Mouse (Mus musculus): ENCODE measurements at regions not wholly inside any gene's neighbourhood (a gene's known extent, or its start where the extent isn't known, plus 50 kb on each side); places are given as distances from the start of the nearest gene placed in this dataset.
A peak's percentile ranks its signal among the peaks of the same experiment; 100 is the strongest.
"Not testable (repeated sequence)": the region's sequence is repeated elsewhere in the genome, so short reads cannot be mapped to it uniquely, and the experiment has no call there.

DNA sequence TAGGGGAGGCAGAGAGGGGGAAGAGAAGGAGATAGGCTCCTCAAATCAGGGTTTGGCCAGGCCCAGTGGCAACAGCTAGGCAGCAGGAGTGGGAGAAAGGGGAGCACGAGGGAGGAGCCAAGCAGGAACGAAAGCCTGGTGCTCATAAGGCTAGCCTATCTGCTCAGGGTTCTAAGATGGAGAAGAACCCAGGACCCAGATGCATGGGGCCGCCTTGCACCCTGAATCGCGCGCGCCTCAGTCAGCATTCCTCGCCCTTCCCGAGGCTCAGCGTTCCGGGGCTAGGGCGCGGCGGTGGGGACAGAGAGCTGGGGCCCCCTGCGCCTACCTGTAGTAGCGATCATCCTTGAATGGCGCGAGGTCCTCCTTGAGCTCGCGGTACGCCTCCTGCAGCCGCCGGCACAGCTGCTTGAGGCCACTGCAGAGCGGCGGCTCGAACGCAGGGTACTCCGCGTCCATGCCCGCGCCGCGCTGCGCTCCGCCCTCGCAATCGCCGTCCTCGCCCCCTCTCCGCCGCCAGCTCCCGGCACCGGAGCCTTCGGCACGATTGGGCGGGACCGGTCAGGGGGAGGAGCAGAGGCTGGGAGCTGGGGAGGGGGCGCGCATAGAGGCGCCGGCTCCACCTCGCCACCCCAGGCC lies 60.1 kb downstream of the Dynlt1b start:
- not testable (repeated sequence) for DNase-seq (ENCODE audit: low spot score)

DNA sequence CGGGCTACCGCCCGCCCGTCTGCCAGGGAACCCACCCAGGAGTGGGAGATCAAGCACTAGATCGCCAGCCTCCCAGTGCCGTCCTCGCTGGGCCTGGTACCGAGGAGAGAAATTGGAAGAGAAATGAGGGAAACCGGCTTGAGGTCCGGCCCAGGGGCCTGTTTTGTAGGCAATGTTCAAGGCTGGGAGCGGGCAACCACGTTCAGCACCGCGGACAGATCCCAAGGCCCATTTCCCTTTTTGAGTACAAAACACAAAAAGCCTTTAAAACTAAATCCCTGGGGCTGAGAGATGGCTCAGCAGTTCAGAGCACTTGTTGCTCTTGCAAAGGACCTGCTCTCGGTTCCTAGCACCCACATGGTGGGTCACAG lies 60.6 kb downstream of the Dynlt1b start:
- DNase-seq (ENCODE audit: low spot score) = not testable (repeated sequence)

DNA sequence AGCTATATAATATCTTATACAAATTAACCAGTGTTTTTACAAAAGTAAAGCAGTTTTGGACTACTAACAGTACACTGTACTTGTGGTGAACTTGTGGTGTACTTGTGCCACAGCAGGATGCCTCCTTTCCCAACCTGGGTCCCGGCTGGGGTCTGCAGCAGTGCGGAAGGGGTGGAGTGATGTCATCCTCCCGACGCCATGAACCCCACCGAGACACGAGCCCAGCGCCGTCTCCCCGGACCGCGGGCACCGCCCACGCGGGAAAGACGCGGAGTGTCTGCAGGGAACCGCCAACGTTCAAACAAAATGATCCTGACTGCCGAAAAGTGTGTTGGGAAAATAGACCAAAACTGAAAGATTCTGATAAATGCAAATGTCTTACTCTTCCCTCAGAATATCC lies 62.6 kb downstream of the Dynlt1b start:
- DNase-seq (ENCODE audit: low spot score) = not testable (repeated sequence)

DNA sequence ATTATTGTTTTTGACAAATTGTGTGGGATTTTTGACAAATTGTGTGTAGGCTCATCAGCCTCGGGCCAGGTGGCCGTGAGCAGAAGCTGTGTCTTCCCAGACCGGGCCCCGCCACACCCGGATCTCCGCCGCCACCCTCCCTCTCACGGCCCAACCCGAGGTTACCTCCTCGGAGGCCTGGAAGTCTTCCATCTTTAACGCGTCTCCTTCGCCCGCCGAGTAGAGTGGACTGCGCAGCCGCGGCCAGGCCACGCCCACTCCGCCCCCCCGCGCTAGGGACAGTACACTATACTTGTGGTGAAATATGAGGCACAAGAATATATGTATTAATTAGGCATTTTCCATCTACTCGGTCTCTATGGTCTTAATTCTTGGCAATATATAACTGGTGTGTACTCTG lies 63.0 kb downstream of the Dynlt1b start:
- DNase-seq (ENCODE audit: low spot score) = peak; percentile 63

DNA sequence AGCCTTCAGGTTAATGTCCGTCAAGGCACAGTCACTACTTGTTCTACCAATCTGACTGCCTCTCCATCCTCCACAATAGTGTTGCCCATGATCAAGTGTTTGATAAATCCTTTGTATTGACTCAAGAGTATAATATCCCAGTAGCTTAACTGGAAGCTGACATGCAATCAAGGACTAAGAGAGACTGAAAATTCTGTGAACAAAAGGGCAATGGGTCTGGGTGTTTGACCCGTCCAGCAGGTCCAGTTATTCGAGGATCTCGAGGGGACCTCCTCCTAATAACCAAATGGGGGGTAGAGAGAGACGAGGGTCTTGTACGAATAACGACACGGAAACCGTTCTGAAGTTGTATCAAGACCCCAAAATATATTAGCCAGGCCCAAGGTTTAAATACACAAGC lies 66.6 kb downstream of the Dynlt1b start:
- not testable (repeated sequence) for DNase-seq (ENCODE audit: low spot score)

DNA sequence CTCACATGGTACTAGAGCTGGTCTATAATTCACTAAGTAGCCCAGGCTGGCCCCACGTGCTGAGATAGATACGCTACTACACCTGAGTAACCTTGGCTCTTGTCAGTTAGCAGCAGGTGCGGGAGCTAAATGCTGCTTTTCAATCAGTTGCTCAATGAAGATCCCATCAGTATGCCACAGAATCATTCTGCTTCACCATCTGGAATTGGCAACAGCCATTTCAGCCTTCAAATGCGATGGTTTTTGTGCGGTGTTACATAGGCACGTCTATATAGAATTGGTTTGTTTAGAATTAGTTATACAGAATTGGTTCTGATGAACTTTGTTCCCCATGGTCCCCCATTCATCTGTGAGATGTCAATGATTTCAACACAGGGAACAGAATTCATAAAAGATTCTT lies 72.8 kb downstream of the Dynlt1b start:
- DNase-seq (ENCODE audit: low spot score) = not testable (repeated sequence)

DNA sequence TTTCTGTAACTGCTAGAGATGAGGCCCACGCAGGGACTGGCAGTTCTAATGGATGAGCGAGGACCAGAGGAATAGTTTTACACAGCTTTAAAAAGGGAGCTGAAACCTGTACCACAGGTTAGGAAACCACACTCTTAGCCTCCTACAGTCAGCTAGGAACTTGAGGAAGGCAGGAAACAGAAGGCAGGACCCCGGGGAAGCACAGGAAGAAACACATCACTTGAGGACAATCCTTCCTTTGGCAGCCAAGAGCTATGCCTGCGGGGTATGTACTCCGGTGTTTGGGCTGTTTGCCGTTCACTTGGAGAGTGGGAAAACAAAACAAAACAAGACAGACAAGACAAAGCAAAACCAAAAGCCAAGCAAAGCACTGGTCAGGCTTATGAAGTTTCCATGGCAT lies 76.0 kb downstream of the Dynlt1b start:
- DNase-seq (ENCODE audit: low spot score) = not testable (repeated sequence)

DNA sequence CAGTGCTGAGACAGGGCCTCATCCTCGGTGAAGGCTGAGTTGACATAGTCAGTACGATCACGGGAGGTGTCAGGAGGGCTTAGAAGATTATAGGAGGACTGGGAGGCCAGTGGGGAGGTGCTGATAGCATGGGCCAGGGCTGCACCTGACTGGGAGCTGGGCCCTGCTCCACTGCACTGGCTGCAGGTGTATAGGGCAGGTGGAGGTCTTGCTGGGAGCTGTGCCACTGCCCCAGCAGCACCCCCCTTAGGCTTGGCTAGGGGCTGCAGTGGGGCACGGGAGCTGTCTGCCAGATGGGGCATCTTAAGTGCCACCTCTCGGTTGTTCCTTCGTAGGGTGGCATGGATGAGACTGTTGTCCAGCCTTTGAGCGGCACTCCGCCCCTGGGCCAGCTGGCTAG lies 85.2 kb downstream of the Dynlt1b start:
- DNase-seq (ENCODE audit: low spot score) = not testable (repeated sequence)

DNA sequence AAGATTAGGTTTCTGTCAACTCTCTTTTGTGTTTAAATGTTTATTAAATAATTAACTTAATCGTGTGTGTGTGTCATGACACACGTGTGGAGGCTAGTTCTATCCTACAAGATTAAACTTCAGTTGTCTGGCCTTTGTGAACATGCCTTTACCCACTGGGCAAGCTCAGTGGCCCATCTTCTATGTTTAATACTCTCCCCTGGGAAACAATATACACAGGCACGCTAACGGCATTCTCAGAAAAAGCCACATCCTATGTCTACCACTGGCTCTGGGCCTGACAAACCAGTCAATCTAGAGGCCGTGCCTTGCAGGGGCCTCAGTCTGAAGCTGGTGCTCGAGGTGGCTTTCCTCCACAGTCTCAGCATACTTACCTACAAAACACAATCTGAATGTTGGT lies 82.4 kb upstream of the Dynlt1c start:
- not testable (repeated sequence) for DNase-seq (ENCODE audit: low spot score)

DNA sequence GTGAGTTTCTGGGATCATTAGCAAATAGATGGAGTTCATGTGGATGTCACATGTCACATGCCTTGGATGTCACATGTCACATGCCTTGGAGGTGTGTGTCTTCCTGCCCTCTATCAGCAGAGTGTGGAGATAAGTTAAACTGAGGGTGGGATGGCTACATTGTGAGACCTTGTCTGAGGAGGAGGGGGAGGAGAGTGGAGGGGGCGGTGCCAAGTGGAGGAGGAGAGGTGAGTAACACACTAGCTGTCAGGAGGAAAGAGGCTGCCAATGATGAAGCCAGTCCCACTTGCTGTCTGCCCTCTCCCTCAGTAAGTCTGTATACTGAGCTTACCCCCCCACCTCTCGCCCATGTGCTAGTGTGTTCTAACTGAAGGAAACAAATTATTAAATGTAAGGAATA lies 81.5 kb upstream of the Dynlt1c start:
- DNase-seq (ENCODE audit: low spot score) = not testable (repeated sequence)

DNA sequence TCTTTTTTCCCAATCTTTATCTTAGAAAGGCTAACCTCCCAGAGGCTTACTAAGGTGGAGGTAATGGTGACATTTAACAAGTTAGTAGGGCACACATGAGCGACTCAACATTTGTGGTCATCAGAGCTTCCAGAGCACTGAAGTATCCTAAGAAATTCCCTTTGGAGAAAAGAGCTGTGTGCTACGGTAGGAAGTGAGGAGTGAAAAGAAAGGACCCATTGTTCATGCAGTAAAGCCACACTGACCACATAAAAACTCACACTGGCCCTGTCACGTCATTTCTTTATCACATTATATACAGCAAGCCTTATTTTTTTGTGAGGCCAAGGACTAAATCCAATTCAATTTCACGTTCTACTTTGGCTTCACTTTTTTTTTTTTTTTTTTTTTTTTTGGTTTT lies 80.7 kb upstream of the Dynlt1c start:
- not testable (repeated sequence) for DNase-seq (ENCODE audit: low spot score)

DNA sequence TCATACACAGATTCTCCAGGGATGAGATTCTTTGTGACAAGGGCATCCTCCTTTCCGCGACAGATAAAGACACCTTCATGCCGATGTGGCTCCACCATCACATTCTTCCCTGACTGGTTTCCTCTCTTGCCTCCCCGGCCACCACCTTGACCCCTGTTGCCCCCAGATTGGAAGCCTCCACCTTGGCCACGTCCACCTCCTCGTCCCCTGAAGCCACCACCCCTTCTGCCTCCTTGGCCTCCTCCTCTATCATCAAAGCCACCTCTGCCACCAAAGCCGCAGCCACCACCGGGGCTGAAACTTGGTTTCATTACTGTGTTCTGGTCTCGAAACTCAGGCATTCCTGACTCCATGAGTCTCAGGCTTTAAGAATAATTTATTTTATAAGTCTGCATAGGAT lies 79.3 kb upstream of the Dynlt1c start:
- DNase-seq (ENCODE audit: low spot score) = not testable (repeated sequence)

DNA sequence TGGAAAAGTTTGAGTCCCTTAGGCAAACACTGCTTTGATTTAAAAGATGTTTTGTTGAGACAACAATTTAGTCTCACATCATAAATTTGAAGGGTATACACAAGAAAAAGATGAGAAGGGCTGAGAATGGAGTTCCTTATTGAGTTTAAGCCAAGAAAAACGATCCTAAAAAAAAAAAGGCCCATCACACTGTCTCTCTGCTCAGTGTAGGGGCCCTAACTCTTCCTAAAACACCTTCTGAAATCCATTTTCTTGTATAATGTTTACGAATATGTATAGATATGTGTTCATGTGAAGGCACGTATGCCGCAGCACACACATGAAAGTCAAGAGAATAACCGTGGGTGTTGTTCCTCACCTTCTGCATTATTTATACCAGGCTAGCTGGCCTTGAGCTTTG lies 62.7 kb upstream of the Dynlt1c start:
- not testable (repeated sequence) for DNase-seq (ENCODE audit: low spot score)

DNA sequence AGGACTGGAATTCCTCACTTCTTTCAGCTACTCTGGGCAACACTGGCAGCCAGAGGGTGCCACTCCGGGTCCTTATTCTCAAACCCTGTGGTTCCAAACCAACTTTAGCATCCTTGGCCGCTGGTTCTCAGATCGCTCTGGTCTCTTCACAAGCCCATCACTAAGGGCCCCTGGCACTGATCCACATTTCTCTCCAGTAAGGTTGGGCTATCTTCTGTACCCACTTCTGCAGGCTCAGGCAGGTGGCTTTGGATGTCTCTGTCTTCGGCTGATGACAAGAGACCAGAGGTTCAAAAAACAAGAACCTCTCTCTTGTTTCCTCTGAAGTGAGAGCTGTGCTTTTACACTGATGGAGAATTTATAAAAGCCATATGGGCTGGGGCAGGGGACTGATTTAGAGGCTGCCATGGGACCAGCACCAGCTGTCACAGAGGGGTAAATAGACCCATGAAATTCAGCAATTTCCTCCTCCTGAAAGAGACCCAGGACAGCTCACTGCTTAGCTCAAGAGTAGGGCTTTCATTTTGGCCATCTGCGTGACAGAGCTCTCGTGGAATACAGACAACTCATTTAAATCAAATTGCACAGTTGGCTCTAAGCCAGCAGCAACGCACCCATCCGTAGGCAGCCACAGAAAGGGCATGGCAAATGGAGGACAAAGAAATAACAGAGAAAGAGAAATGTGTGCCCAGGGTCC lies 54.3 kb upstream of the Dynlt1c start:
- not testable (repeated sequence) for DNase-seq (ENCODE audit: low spot score)

DNA sequence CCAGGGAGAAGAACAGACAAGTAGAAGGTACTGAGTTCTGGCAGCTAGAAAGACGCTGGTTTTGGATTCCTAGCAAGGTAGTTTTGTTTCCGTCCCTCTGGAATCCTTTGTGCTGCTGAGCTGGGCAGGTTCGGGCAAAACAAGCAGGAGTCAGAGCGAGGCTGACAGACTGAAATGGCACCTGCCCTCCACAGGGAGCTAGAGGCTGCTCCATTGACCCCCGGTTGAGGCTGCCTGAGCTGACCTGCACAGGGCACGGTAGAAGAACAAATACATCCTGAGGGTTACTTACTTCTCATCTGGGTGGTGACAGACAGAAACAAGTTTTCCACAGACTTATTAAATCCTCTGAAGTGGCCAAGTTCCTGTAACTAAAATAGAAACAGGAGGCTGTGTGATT lies 53.5 kb upstream of the Dynlt1c start:
- not testable (repeated sequence) for DNase-seq (ENCODE audit: low spot score)
